ENCODE assay signal across 18 mouse cellular contexts in genomic region chr3:82108951-82109350, GRCm38 (mm10). TPM values are rescaled to one million over a fixed set of nuclear protein-coding genes. Genes with fewer than 3 reads are reported as not detected.
DNase-seq lines count a peak whose midpoint lies in the region; TF ChIP-seq lines count a peak whose summit lies in the region.
"Had no signal": no experiment of that assay in that cellular context is flagged by ENCODE, and none has a peak within 500 bp of the region (broad histone marks: within the 10 kb centered on the region; RNA-seq: fewer than 3 reads in every experiment).

No protein-coding gene starts in this region.

- no peak overlapping the region for H3K4me3 ChIP-seq in lung, adult 2 months (replicated peaks; ENCODE audit: extremely low read depth, low read depth, low read length)
- H3K4me3 ChIP-seq: embryonic facial prominence, embryonic 13.5 days; forebrain, embryonic 13.5 days; heart, embryonic 10.5 days; hindbrain, embryonic 13.5 days had no signal

- DNase-seq in heart, adult 11 months = peak; percentile 85
- no peak for DNase-seq in heart, postnatal 10 days
- peak; percentile 51 for DNase-seq in lung, postnatal 10 days
- no peak for DNase-seq in lung, adult 2 months
- DNase-seq in ES-CJ7 (ENCODE audit: low read depth, low spot score) (peak; percentile 17), ZHBTc4 (ENCODE audit: low read depth, low spot score) (peak; percentile 19)
- DNase-seq: adrenal gland, postnatal 10 days; cerebellum, adult 11-12 months; cerebellum, adult 9-11 months; cerebellum, postnatal 36 days; forebrain, postnatal 0 days; gastrocnemius, postnatal 36 days; heart, adult 18-20 months had no signal

- TF ChIP-seq CTCF in lung, adult 2 months (IDR thresholded peaks at IDR 0.05; ENCODE audit: insufficient read depth, low read length) = no peak

- WGBS in lung, adult 2 months = 84% methylated on average over 15 of the region's 15 CpGs

- TF ChIP-seq POLR2A in lung, adult 2 months (IDR thresholded peaks at IDR 0.05; ENCODE audit: borderline replicate concordance, extremely low read depth, low read depth, low read length) = no peak

- intact Hi-C loops in heart, postnatal 10 days (cut with DNase I) = loop anchor here (5.0 kb wide), 1 partner anchor 47 kb away; no protein-coding TSS in a partner anchor

- H3K4me1 ChIP-seq in lung, adult 2 months (ENCODE audit: control insufficient read depth, insufficient read depth, low read length) = peaks cover 7% of the 10 kb centered on the region
- H3K4me1 ChIP-seq: embryonic facial prominence, embryonic 13.5 days; forebrain, embryonic 13.5 days; hindbrain, embryonic 13.5 days had no signal

RNA-seq across cellular contexts. Expression of gene Gucy1b1, which starts 34.5 kb away (rescaled TPM):
- 10 to 100 TPM; 22.2 to 29.1 TPM for total RNA-seq in heart, postnatal 10 days (2021)
- 36.0 and 58.4 TPM in 2 replicates for polyA plus RNA-seq in lung, adult 2 months (2012; rRNA removed)
- total RNA-seq: CH12.LX had no signal

RNA-seq across cellular contexts. Expression of gene Gucy1a1, which starts 36.6 kb away (rescaled TPM):
- 10 to 100 TPM; 38.9 to 49.6 TPM for total RNA-seq in heart, postnatal 10 days (2021)
- 52.2 and 81.5 TPM in 2 replicates for polyA plus RNA-seq in lung, adult 2 months (2012; rRNA removed)
- total RNA-seq: CH12.LX had no signal

Comparison
In these comparisons a context has a peak if more than half of its experiments do, and no peak if none do; other contexts are left out.
1. DNase-seq: peak in heart, adult 11 months (single experiment), lung, postnatal 10 days (single experiment), ES-CJ7 (single experiment) and ZHBTc4 (single experiment); none in heart, postnatal 10 days (0 of 2) and lung, adult 2 months (single experiment).